Mouse (Mus musculus) T-cell, adult 66 days (primary cell): ENCODE measurements around the gene Cyp2d22. TPM values are rescaled to one million over a fixed set of nuclear protein-coding genes. Genes with fewer than 3 reads are reported as not detected.

Experiments used
- total RNA-seq, 2 experiments: library from RNA; stranded (reverse); gene quantifications; 3 replicates in 1 of 2; 4 replicates in 1 of 2; pipeline ENCODE4 v1.2.4; 2023

The Cyp2d22 gene
- total RNA-seq, result 1 to 10 TPM; 5.5 to 8.0 TPM

DNA sequence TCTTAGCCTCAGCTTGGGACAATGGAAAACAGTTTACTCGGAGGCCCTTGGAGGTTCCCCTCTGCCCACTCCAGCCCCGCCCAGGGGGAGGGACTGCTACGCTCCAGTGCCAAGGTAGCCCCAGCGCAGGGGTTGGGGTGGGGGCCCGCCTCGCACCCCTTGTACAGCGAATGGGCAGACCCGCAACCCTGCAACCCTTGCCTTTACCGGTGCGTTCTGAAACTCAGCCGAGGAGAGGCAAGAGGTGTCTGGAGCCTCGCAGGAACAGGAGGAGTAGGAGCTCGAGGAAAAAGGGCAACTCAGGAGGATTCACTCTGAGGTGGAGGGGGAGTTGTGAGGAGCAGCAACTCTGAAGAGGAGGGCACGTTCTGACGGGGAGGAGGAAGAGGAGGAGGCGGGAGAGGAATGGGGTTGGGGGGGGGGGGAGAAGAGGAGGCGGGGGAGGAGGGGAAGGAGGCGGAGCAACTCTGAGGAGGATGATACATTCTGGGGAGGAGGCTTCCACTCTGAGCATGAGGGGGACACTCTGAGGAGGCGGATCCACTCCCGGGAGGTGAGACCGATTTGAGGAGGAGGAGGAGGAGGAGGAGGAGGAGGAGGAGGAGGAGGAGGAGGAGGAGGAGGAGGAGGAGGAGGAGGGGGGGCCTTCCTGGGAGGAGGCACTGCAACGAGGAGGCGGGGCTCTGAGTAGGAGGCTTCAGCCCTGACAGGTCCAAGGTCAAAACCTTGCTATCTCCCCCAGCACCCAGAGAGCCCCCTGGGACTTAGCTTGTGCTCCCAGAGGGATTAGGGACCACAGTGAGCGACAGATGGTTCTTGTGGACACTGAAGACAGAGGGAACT lies at the start of gene Cyp2d22:
Cyp2d22 (minus strand) TSS at position 390 of the 843 bp plus-strand sequence.

DNA sequence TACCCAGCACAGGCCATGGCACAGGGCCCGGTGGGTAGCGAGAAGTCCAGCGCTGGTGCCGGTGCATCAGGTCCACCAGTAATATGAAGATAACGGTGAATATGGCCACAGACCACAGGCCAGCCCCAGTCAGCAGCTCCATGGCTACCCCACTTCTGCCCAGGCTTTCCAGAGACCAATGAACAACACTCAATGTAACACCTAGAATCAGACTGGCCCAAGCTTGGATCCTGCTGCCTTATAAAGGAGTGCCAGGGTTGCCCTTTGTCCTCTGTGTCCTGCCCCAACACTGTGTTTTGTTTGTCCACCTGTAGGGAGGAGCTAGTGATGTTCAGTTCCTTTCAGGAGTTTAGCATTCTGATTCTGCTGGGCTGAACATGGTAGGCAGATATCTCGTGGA lies 26.9 kb upstream of the Cyp2d22 start, which contains the start of gene Cyp2d10:
Cyp2d10 (minus strand) TSS at position 215 of the 400 bp plus-strand sequence.

DNA sequence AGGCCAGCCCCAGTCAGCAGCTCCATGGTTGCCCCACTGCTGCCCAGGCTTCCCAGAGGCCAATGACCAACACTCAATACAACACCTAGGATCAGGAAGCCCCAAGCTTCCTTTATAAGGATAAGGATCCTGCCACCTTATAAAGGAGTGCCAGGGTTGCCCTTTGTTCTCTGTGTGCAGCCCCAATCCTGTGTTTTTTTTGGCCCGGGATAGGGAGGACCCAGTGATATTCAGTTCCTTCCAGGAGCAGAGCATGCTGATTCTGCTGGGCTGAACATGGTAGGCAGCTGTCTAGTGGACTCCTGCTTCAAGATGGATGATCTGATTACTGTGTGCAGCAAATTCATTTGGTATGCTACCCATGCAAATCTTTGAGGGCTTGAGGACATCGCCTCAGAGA lies 13.9 kb upstream of the Cyp2d22 start, which contains the start of gene Cyp2d11:
Cyp2d11 (minus strand) TSS at position 101 of the 400 bp plus-strand sequence.

DNA sequence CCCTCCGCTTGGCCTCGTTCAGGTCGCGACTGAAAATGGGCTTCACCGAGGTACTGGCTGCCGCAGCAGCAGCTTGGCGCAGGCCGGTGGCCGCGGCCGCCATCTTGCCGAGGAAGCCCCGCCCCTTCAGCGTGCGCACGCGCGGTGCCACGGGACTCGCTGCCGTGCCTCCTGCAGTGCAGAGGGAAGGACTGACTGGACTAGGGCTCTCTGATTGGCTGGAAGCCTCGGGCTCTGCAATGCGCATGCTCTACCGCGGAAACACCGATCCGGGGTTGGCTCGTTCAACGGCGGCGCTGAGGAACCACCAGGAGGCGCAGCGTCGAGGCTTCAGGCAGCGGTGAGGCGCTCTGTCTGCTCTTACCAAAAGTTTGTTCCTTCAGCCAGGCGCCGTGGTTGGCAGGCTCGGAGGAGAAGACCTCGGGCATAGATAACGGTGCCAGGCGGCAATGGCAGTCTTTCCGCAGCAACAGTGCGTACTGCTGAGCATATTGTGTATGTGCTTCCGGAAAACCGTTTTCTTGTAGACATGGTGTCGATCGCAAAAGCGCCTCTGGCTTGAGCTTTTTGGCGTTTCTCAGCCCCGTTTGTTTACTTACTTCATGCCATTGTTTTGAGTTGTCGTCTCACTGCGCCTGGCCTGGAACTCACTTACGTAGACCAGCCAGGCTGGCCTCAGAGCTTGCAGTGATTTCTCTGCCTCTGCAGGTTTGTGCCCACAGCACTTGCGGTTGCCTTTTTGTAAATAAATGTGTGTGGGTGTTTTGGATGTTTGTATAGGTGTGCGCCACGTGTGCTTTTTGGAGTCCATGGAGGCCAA lies 25.7 kb downstream of the Cyp2d22 start, which contains the start of gene Ndufa6:
Ndufa6 (minus strand) TSS at position 197 of the 820 bp plus-strand sequence.

DNA sequence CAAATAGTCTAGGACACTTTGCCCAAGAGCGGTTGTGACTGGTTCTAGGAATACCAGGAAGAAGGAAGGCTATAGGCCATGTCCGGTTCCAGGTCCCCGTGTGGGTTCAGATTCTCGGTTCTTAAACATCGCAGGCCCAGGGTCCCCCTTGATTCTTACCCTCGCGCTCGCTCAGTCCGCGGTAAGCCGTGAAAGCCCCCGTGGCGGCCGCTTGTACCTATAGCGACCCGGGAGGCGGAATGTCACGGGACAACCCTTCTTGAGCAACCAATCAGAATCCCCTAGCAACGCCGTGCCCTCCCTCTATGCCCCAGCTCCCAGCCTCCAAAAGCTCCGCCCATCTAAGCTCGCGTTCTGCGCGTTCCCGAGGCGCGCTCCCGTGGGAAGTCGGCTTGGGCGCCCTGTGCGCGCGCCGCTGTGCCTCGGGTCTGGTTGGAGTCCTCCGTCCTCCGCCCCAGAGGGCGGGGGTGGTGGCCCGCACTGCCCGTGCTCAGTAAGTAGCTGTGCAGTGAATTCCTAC lies 41.4 kb downstream of the Cyp2d22 start, which contains the start of the genes Naga, Pheta2 and Smdt1:
Naga (minus strand) TSS at position 333 of the 520 bp plus-strand sequence.
Pheta2 (plus strand) TSS at position 350 of the 520 bp plus-strand sequence.
Smdt1 (plus strand) TSS at position 367 of the 520 bp plus-strand sequence.

Other genes starting within 250 kb of the Cyp2d22 start
- 100 to 1,000 TPM; 179 to 196 TPM for gene Srebf2, start 233.1 kb downstream of the Cyp2d22 start, total RNA-seq
- not detected for gene Shisa8, start 167.4 kb downstream of the Cyp2d22 start, total RNA-seq
- 1 to 10 TPM; 1.0 to 3.4 TPM for gene Tnfrsf13c, start 155.9 kb downstream of the Cyp2d22 start, total RNA-seq
- 1 to 10 TPM; 1.9 to 2.0 TPM for gene Cenpm, start 135.5 kb downstream of the Cyp2d22 start, total RNA-seq
- not detected for gene 1500009C09Rik, start 127.9 kb downstream of the Cyp2d22 start, total RNA-seq
- gene Sept3, start 105.4 kb downstream of the Cyp2d22 start, total RNA-seq, result not detected
- gene Wbp2nl, start 81.3 kb downstream of the Cyp2d22 start, total RNA-seq, result not detected
- gene Naga, start 41.3 kb downstream of the Cyp2d22 start, total RNA-seq, result 10 to 100 TPM; 40.7 to 43.9 TPM
- gene Pheta2, start 41.3 kb downstream of the Cyp2d22 start, total RNA-seq, result 1 to 10 TPM in 1 of 2 experiments, under 1 TPM in 1; 0.95 to 2.1 TPM
- gene Smdt1, start 41.3 kb downstream of the Cyp2d22 start, total RNA-seq, result 10 to 100 TPM; 78.7 to 89.7 TPM
- gene Ndufa6, start 25.9 kb downstream of the Cyp2d22 start, total RNA-seq, result 100 to 1,000 TPM; 114 to 124 TPM
- not detected for gene Cyp2d11, start 13.8 kb upstream of the Cyp2d22 start, total RNA-seq
- not detected for gene Cyp2d10, start 26.9 kb upstream of the Cyp2d22 start, total RNA-seq
- not detected for gene Cyp2d9, start 53.2 kb upstream of the Cyp2d22 start, total RNA-seq
- not detected for gene Cyp2d12, start 174.8 kb upstream of the Cyp2d22 start, total RNA-seq
- gene Cyp2d34, start 240.7 kb upstream of the Cyp2d22 start, total RNA-seq, result not detected